Mouse (Mus musculus) cerebellum, postnatal 10 days (tissue): ENCODE measurements around the gene Shcbp1l.
"Not testable (repeated sequence)": the region's sequence is repeated elsewhere in the genome, so short reads cannot be mapped to it uniquely, and the experiment has no call there.

Experiments used
- DNase-seq, 2 experiments: peaks; one replicate each; pipeline ENCODE4 v3.0.0; 2021; ENCODE audit warnings: mixed read lengths in 2 of 2

Gene Shcbp1l

GRCm38 (mm10) chr1:153424271-153424670 is 691 bp upstream of the Shcbp1l start:
- DNase-seq, result peak in 1 of 2 experiments; percentile 19

GRCm38 (mm10) chr1:153431158-153431557 is 6.2 kb downstream of the Shcbp1l start:
- no peak for DNase-seq

GRCm38 (mm10) chr1:153431701-153432100 is 6.7 kb downstream of the Shcbp1l start:
- DNase-seq, result no peak

GRCm38 (mm10) chr1:153432329-153432728 is 7.4 kb downstream of the Shcbp1l start:
- no peak for DNase-seq

GRCm38 (mm10) chr1:153433851-153434589 is 9.1 kb downstream of the Shcbp1l start:
- DNase-seq, result no peak

- DNase-seq, result no peak
Measured at GRCm38 (mm10) chr1:153437536-153437935, 12.6 kb downstream of the Shcbp1l start.

- no peak for DNase-seq
Measured at GRCm38 (mm10) chr1:153440752-153441151, 15.8 kb downstream of the Shcbp1l start.

- DNase-seq, result no peak
Measured at GRCm38 (mm10) chr1:153441656-153442055, 16.7 kb downstream of the Shcbp1l start.

GRCm38 (mm10) chr1:153443019-153443418 is 18.1 kb downstream of the Shcbp1l start:
- no peak for DNase-seq

GRCm38 (mm10) chr1:153443632-153444031 is 18.7 kb downstream of the Shcbp1l start:
- no peak for DNase-seq

GRCm38 (mm10) chr1:153446120-153446831 is 21.3 kb downstream of the Shcbp1l start:
- no peak for DNase-seq

- DNase-seq, result peak; percentile 44 to 55
Measured at GRCm38 (mm10) chr1:153451237-153452154, 26.5 kb downstream of the Shcbp1l start.

GRCm38 (mm10) chr1:153453146-153453642 is 28.2 kb downstream of the Shcbp1l start:
- no peak for DNase-seq

GRCm38 (mm10) chr1:153456137-153456536 is 31.2 kb downstream of the Shcbp1l start:
- DNase-seq, result peak in 1 of 2 experiments; percentile 9

- no peak for DNase-seq
Measured at GRCm38 (mm10) chr1:153461796-153462195, 36.8 kb downstream of the Shcbp1l start.

GRCm38 (mm10) chr1:153479296-153479695 is 54.3 kb downstream of the Shcbp1l start:
- no peak for DNase-seq

- DNase-seq, result peak; percentile 83 to 87
Measured at GRCm38 (mm10) chr1:153480386-153481024, 55.5 kb downstream of the Shcbp1l start.

GRCm38 (mm10) chr1:153481025-153481412 is 56.1 kb downstream of the Shcbp1l start:
- DNase-seq, result no peak

- DNase-seq, result no peak
Measured at GRCm38 (mm10) chr1:153485201-153485796, 60.3 kb downstream of the Shcbp1l start.

- DNase-seq, result not testable (repeated sequence)
Measured at GRCm38 (mm10) chr1:153486120-153486519, 61.2 kb downstream of the Shcbp1l start.

- DNase-seq, result peak; percentile 65 to 93
Measured at GRCm38 (mm10) chr1:153486767-153487499, 62.0 kb downstream of the Shcbp1l start.
